Mouse (Mus musculus): ENCODE measurements around the gene Nsd2. TPM values are rescaled to one million over a fixed set of nuclear protein-coding genes. Genes with fewer than 3 reads are reported as not detected.
"Not testable (repeated sequence)": the region's sequence is repeated elsewhere in the genome, so short reads cannot be mapped to it uniquely, and the experiment has no call there.

Nsd2 gene
- polyA plus RNA-seq, 1 experiment = 6.8 TPM

DNA sequence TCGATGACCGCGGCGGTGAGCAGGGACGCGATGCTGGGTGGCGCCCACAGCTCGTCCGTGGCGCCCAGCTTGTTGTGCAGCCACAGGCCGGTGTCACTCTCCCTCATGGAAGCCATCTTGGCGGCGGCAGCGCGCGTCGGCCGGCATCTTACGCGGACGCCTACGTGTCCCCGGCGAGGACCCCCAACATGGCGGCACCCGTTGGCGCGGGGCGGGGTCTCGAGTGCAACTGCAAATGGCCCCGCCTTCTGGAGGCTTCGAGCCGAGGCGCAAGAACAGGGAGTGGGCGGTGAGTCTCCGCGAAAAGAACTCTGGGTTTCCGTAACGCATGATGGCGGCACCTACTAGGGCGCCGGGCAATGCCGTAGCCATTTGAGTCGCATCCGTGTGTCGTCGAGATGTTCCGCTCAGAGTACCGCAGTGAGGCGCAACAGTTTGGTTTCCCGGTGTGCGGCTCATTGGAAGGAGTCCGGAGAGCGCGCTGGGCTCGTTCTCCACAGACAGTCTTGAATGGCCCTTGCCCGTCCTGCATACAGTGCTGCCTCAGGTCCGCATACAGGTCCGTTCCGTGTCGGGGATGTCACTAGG is 115.7 kb downstream of the Nsd2 start, which contains the start of gene Nelfa:
TSS of gene Nelfa (minus strand) at position 294 of the 588 bp plus-strand sequence.
- under 1% methylated on average over 61 of the region's 61 CpGs for WGBS
- TF ChIP-seq POLR2A (IDR thresholded peaks at IDR 0.05; ENCODE audit: low read depth, low read length) (peak; percentile 82), CTCF (conservative IDR thresholded peaks at IDR 0.05; ENCODE audit: insufficient read depth, insufficient read length, low read depth, low read length) (0 out of 2 replicates have a peak, but pooled peaks have one; percentile 10)
- no peaks in the 10 kb centered on the region for H3K36me3 ChIP-seq (ENCODE audit: control insufficient read depth, insufficient read depth, low read length)
- H3K4me3 ChIP-seq (ENCODE audit: insufficient read depth, low read depth, low read length) = peak within 1 kb of the TSS; percentile 69
- no peaks in the 10 kb centered on the region for H3K27me3 ChIP-seq (replicated peaks; ENCODE audit: control insufficient read depth, insufficient read depth, low read length)
- H3K27ac ChIP-seq (ENCODE audit: insufficient read depth, low read depth, low read length) = peak within 1 kb of the TSS; percentile 69
- peak; percentile 99 for DNase-seq
- peaks cover 7% of the 10 kb centered on the region; the same call in 1 of the 2 replicates for H3K4me1 ChIP-seq (ENCODE audit: control insufficient read depth, insufficient read depth, low read length)

DNA sequence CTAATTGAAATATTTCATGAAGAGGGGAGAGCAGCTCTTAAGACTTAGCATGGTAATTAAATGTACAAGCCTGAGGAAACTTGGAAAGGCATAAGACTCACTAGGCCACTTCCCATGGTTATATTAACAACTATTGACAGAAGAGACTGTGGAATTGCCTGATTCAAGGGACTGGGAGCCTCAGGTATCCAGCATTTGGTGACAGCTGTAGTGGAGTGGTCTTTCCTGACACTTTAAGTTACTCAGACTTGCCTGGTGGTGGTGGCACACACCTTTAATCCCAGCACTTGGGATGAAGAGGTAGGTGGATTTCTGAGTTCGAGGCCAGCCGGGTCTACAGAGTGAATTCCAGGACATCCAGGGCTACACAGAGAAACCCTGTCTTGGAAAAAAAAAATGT is 116.7 kb downstream of the Nsd2 start:
- TF ChIP-seq CTCF (conservative IDR thresholded peaks at IDR 0.05; ENCODE audit: insufficient read depth, insufficient read length, low read depth, low read length) (no peak), POLR2A (IDR thresholded peaks at IDR 0.05; ENCODE audit: low read depth, low read length) (no peak)
- Histone ChIP-seq H3K4me1 (ENCODE audit: control insufficient read depth, insufficient read depth, low read length) (peaks cover 5% of the 10 kb centered on the region; the same call in 1 of the 2 replicates), H3K27ac (ENCODE audit: insufficient read depth, low read depth, low read length) (no peak overlapping the region), H3K36me3 (ENCODE audit: control insufficient read depth, insufficient read depth, low read length) (no peaks in the 10 kb centered on the region), H3K4me3 (ENCODE audit: insufficient read depth, low read depth, low read length) (no peak overlapping the region), H3K27me3 (replicated peaks; ENCODE audit: control insufficient read depth, insufficient read depth, low read length) (no peaks in the 10 kb centered on the region)
- WGBS = 100% methylated on average over 2 of the region's 2 CpGs
- DNase-seq = no peak

DNA sequence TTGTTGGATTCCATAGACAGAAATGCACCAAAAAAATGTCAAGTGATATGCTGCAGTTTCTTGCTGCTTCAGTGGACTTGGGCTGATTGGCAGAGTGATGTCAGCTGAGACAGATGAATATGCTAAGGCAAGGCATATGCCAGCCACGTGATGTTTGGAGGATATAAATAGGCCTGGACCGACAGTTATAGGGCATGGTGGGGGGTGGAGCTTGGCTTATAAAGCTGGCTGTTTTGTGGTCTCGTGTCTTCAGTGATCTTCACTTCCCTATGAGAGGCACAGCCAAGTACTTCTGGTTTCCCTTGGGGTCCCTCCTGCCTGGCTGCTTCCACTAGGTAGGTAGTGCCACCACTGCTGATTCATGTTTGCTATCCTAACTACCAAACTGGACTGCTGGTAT is 117.9 kb downstream of the Nsd2 start:
- 88% methylated on average over 3 of the region's 3 CpGs for WGBS
- TF ChIP-seq CTCF (conservative IDR thresholded peaks at IDR 0.05; ENCODE audit: insufficient read depth, insufficient read length, low read depth, low read length) (no peak), POLR2A (IDR thresholded peaks at IDR 0.05; ENCODE audit: low read depth, low read length) (no peak)
- H3K27ac ChIP-seq (ENCODE audit: insufficient read depth, low read depth, low read length) = no peak overlapping the region
- no peaks in the 10 kb centered on the region for H3K36me3 ChIP-seq (ENCODE audit: control insufficient read depth, insufficient read depth, low read length)
- H3K4me1 ChIP-seq (ENCODE audit: control insufficient read depth, insufficient read depth, low read length) = peaks cover 5% of the 10 kb centered on the region; the same call in 1 of the 2 replicates
- DNase-seq = no peak
- H3K4me3 ChIP-seq (ENCODE audit: insufficient read depth, low read depth, low read length) = no peak overlapping the region
- H3K27me3 ChIP-seq (replicated peaks; ENCODE audit: control insufficient read depth, insufficient read depth, low read length) = no peaks in the 10 kb centered on the region

DNA sequence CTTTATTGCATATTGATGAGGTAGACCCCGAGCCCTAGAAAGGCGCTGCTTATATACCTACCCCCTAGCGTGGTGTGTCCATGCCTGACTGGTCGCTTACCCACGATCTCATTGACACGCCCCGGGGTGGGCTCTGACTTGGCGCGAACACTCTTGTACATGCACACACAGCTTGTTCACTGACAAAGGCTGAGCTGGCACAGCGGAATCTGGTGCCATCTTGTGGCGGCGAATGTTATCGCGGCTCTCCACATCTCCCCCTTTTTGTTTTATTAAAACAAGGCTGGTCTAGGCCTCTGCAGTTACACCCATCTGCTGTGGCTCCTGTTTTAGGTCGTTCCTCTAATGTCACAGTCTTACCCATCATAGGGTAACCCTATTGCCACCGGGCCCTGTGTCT is 126.5 kb downstream of the Nsd2 start:
- H3K36me3 ChIP-seq (ENCODE audit: control insufficient read depth, insufficient read depth, low read length); H3K4me3 ChIP-seq (ENCODE audit: insufficient read depth, low read depth, low read length); DNase-seq; H3K27ac ChIP-seq (ENCODE audit: insufficient read depth, low read depth, low read length); H3K4me1 ChIP-seq (ENCODE audit: control insufficient read depth, insufficient read depth, low read length); H3K27me3 ChIP-seq (replicated peaks; ENCODE audit: control insufficient read depth, insufficient read depth, low read length): not testable (repeated sequence)
- WGBS = 86% methylated on average over 16 of the region's 16 CpGs
- peak; percentile 38; the same call in 1 of the 2 replicates for TF ChIP-seq CTCF (conservative IDR thresholded peaks at IDR 0.05; ENCODE audit: insufficient read depth, insufficient read length, low read depth, low read length)

Other genes starting within 250 kb of the Nsd2 start
- 20.8 and 27.1 TPM in 2 replicates for gene Fam53a, start 191.1 kb upstream of the Nsd2 start, polyA plus RNA-seq (2012; rRNA removed)
- 0.64 and 0.77 TPM in 2 replicates for gene Gm9903, start 190.8 kb upstream of the Nsd2 start, polyA plus RNA-seq (2012; rRNA removed)
- 12.7 and 15.7 TPM in 2 replicates for gene Slbp, start 168.2 kb upstream of the Nsd2 start, polyA plus RNA-seq (2012; rRNA removed)
- 2.3 and 2.6 TPM in 2 replicates for gene Tacc3, start 162.6 kb upstream of the Nsd2 start, polyA plus RNA-seq (2012; rRNA removed)
- gene Tmem129, start 162.3 kb upstream of the Nsd2 start, polyA plus RNA-seq (2012; rRNA removed) = 47.4 and 51.2 TPM in 2 replicates
- gene Fgfr3, start 99.1 kb upstream of the Nsd2 start, polyA plus RNA-seq (2012; rRNA removed) = 63.7 and 94.9 TPM in 2 replicates
- 85.1 and 91.6 TPM in 2 replicates for gene Letm1, start 37.9 kb upstream of the Nsd2 start, polyA plus RNA-seq (2012; rRNA removed)
- 23.0 and 24.6 TPM in 2 replicates for gene Nelfa, start 115.7 kb downstream of the Nsd2 start, polyA plus RNA-seq (2012; rRNA removed)
- gene Gm1673, start 162.7 kb downstream of the Nsd2 start, polyA plus RNA-seq (2012; rRNA removed) = 3.3 and 4.1 TPM in 2 replicates
- gene Nat8l, start 175.3 kb downstream of the Nsd2 start, polyA plus RNA-seq (2012; rRNA removed) = 5.8 and 6.5 TPM in 2 replicates